In the genomic region with DNA sequence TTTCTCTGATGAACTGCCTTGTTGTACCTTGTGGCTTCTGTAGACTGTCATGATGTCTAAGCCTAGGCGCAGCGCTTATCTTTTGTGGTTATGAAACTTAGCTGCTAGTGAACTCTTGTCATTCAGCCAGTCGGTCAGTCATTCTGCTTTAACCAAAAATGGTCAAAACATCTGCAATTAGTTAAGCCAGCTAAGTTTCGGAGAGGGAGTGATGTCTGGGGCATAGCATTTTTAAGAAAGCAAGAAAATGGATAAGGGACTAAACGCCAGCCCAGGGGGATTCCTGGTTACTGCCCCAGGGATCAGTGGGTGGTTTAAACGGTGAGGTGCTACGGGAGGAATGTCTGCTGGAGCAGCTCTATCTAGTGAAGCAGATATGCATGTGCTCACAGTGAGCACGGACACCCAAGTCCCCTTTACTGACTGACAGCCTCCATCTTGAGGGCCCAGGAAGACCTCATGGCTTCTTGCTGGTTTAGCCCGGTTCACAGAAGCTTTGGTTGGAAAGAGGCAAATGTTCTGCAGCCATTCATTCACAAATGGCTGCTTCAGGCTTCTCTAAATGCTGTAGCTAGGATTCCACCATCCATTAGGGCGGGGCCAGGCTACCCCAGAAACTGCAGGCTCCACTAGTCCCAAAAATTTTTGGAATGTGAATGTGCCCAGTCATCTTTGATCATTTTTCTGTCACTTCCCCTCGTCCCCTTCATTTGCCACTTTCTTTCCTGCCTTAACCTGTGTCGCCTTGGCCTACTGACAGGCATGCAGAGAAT, we compare ENCODE assay signal across 12 mouse cellular contexts. TPM values are rescaled to one million over a fixed set of nuclear protein-coding genes. Genes with fewer than 3 reads are reported as not detected.
DNase-seq lines count a peak whose midpoint lies in the region; ATAC-seq and TF ChIP-seq lines count a peak whose summit lies in the region.
"Had no signal": no experiment of that assay in that cellular context is flagged by ENCODE, and none has a peak within 500 bp of the region (broad histone marks: within the 10 kb centered on the region; RNA-seq: fewer than 3 reads in every experiment).

No protein-coding gene starts in this region.

- H3K27me3 ChIP-seq in intestine, embryonic 14.5 days (replicated peaks; ENCODE audit: control insufficient read depth, insufficient read depth, low read length) = no peaks in the 10 kb centered on the region
- no peaks in the 10 kb centered on the region for H3K27me3 ChIP-seq in intestine, postnatal 0 days (replicated peaks; ENCODE audit: control insufficient read depth, insufficient read depth, low read length)
- H3K27me3 ChIP-seq in testis, adult 2 months (ENCODE audit: control insufficient read depth, insufficient read depth, low read length) = no peaks in the 10 kb centered on the region
- H3K27me3 ChIP-seq in heart, embryonic 11.5 days (ENCODE audit: control insufficient read depth, insufficient read depth, low read length) = no peaks in the 10 kb centered on the region
- H3K27me3 ChIP-seq in stomach, embryonic 16.5 days (ENCODE audit: control insufficient read depth, insufficient read depth, low read length) = no peaks in the 10 kb centered on the region

- H3K9me3 ChIP-seq in intestine, embryonic 14.5 days (ENCODE audit: control insufficient read depth, low read length) = no peaks in the 10 kb centered on the region
- H3K9me3 ChIP-seq in intestine, postnatal 0 days (ENCODE audit: control insufficient read depth) = no peaks in the 10 kb centered on the region
- no peaks in the 10 kb centered on the region for H3K9me3 ChIP-seq in heart, embryonic 11.5 days (replicated peaks; ENCODE audit: control insufficient read depth, low read length)
- no peaks in the 10 kb centered on the region for H3K9me3 ChIP-seq in stomach, embryonic 16.5 days (replicated peaks; ENCODE audit: control insufficient read depth, low read length)
- H3K9me3 ChIP-seq: G1E; midbrain, embryonic 12.5 days had no signal

- no peak for ATAC-seq in intestine, embryonic 14.5 days (replicated peaks; ENCODE audit: low FRiP score, low TSS enrichment, low read depth)
- no peak for ATAC-seq in intestine, postnatal 0 days
- no peak for ATAC-seq in heart, embryonic 11.5 days (replicated peaks; ENCODE audit: insufficient number of reproducible peaks, low FRiP score, low TSS enrichment)
- no peak for ATAC-seq in stomach, embryonic 16.5 days (ENCODE audit: insufficient read depth, low FRiP score)

- DNase-seq in intestine, embryonic 14.5 days (ENCODE audit: low spot score) = peak; percentile 52
- no peak for DNase-seq in testis, postnatal 10 days (ENCODE audit: low spot score)
- DNase-seq in cerebellum, postnatal 25 days = no peak
- DNase-seq in spleen, postnatal 10 days (ENCODE audit: low spot score in 2 of 2) = no peak
- DNase-seq: layer of hippocampus, postnatal 36 days; thymus, adult 18-20 months had no signal

- no peak overlapping the region for H3K27ac ChIP-seq in intestine, embryonic 14.5 days (ENCODE audit: low read depth)
- H3K27ac ChIP-seq in intestine, postnatal 0 days (ENCODE audit: low read depth, low read length) = no peak overlapping the region
- H3K27ac ChIP-seq in testis, adult 2 months (ENCODE audit: control insufficient read depth, insufficient read depth, low read depth, low read length) = peak overlapping the region; percentile 52; the same call in 1 of the 2 replicates
- peak overlapping the region; percentile 89 for H3K27ac ChIP-seq in heart, embryonic 11.5 days (ENCODE audit: low read depth, low read length)
- H3K27ac ChIP-seq in stomach, embryonic 16.5 days (ENCODE audit: low read length) = peak overlapping the region; percentile 95

- WGBS in intestine, embryonic 14.5 days = 71% methylated on average over 12 of the region's 12 CpGs
- WGBS in intestine, postnatal 0 days = 81% methylated on average over 12 of the region's 12 CpGs
- WGBS in heart, embryonic 11.5 days (ENCODE audit: insufficient replicate concordance) = 37% methylated on average over 12 of the region's 12 CpGs
- 62% methylated on average over 12 of the region's 12 CpGs for WGBS in stomach, embryonic 16.5 days

- no peak overlapping the region for H3K4me3 ChIP-seq in intestine, embryonic 14.5 days (ENCODE audit: low read depth, low read length)
- no peak overlapping the region for H3K4me3 ChIP-seq in intestine, postnatal 0 days (ENCODE audit: low read depth, low read length)
- H3K4me3 ChIP-seq in testis, adult 2 months (ENCODE audit: control insufficient read depth, low read depth, low read length) = no peak overlapping the region
- H3K4me3 ChIP-seq in heart, embryonic 11.5 days (ENCODE audit: low read depth, low read length) = no peak overlapping the region
- H3K4me3 ChIP-seq in stomach, embryonic 16.5 days (replicated peaks; ENCODE audit: low read length) = no peak overlapping the region
- H3K4me3 ChIP-seq: midbrain, embryonic 12.5 days had no signal

- no peak for TF ChIP-seq POLR2A in testis, adult 2 months (IDR thresholded peaks at IDR 0.05; ENCODE audit: control insufficient read depth, low read depth, low read length)

- H3K36me3 ChIP-seq in intestine, embryonic 14.5 days (ENCODE audit: control insufficient read depth, insufficient read depth, low read length) = peaks cover 29% of the 10 kb centered on the region
- H3K36me3 ChIP-seq in intestine, postnatal 0 days (ENCODE audit: control insufficient read depth, insufficient read depth) = no peaks in the 10 kb centered on the region; the same call in 1 of the 2 replicates
- H3K36me3 ChIP-seq in testis, adult 2 months (ENCODE audit: control insufficient read depth, insufficient read depth, low read length) = no peaks in the 10 kb centered on the region
- peaks cover 8% of the 10 kb centered on the region; the same call in 1 of the 2 replicates for H3K36me3 ChIP-seq in heart, embryonic 11.5 days (ENCODE audit: control insufficient read depth, insufficient read depth, low read length)
- H3K36me3 ChIP-seq in stomach, embryonic 16.5 days (ENCODE audit: control insufficient read depth, insufficient read depth, low read length) = no peaks in the 10 kb centered on the region
- H3K36me3 ChIP-seq: midbrain, embryonic 12.5 days had no signal

- H3K4me2 ChIP-seq in intestine, embryonic 14.5 days (ENCODE audit: low read length) = no peak overlapping the region
- no peak overlapping the region for H3K4me2 ChIP-seq in intestine, postnatal 0 days (replicated peaks; ENCODE audit: low read depth)
- H3K4me2 ChIP-seq in heart, embryonic 11.5 days = peak overlapping the region; percentile 37
- H3K4me2 ChIP-seq in stomach, embryonic 16.5 days (ENCODE audit: low read depth, low read length) = no peak overlapping the region
- H3K4me2 ChIP-seq: midbrain, embryonic 12.5 days had no signal

- H3K9ac ChIP-seq in intestine, embryonic 14.5 days (ENCODE audit: low read length) = no peak overlapping the region
- no peak overlapping the region for H3K9ac ChIP-seq in intestine, postnatal 0 days (ENCODE audit: low read depth, low read length)
- peak overlapping the region; percentile 34; the same call in 1 of the 2 replicates for H3K9ac ChIP-seq in heart, embryonic 11.5 days (ENCODE audit: low read depth, low read length)
- H3K9ac ChIP-seq in stomach, embryonic 16.5 days (ENCODE audit: low read length) = no peak overlapping the region
- H3K9ac ChIP-seq: midbrain, embryonic 12.5 days had no signal

- peaks cover 31% of the 10 kb centered on the region for H3K4me1 ChIP-seq in intestine, embryonic 14.5 days (replicated peaks; ENCODE audit: control insufficient read depth, insufficient read depth, low read length)
- H3K4me1 ChIP-seq in intestine, postnatal 0 days (replicated peaks; ENCODE audit: control insufficient read depth, insufficient read depth, low read length) = no peaks in the 10 kb centered on the region
- H3K4me1 ChIP-seq in testis, adult 2 months (ENCODE audit: control insufficient read depth, insufficient read depth, low read length) = no peaks in the 10 kb centered on the region
- H3K4me1 ChIP-seq in heart, embryonic 11.5 days (ENCODE audit: control insufficient read depth, insufficient read depth, low read length) = peaks cover 73% of the 10 kb centered on the region
- peaks cover 57% of the 10 kb centered on the region for H3K4me1 ChIP-seq in stomach, embryonic 16.5 days (ENCODE audit: control insufficient read depth, insufficient read depth, low read length)

- no peak for TF ChIP-seq CTCF in intestine, postnatal 0 days (IDR thresholded peaks at IDR 0.05; ENCODE audit: low read depth)
- no peak for TF ChIP-seq CTCF in testis, adult 2 months (IDR thresholded peaks at IDR 0.05; ENCODE audit: control insufficient read depth, insufficient read depth, insufficient replicate concordance, low read depth, low read length)

RNA-seq across cellular contexts. Expression of a gene that starts 13.5 kb away (rescaled TPM):
- polyA plus RNA-seq in intestine, embryonic 14.5 days (2014; fragmentation: Nextera tagmentation; extraction: Ambion mirVana) = 307 and 342 TPM in 2 replicates
- polyA plus RNA-seq in intestine, postnatal 0 days (2015; fragmentation: Nextera tagmentation; extraction: Ambion mirVana) = 125 and 139 TPM in 2 replicates
- 4.8 and 5.4 TPM in 2 replicates for polyA plus RNA-seq in testis, adult 2 months (2012; rRNA removed)
- polyA plus RNA-seq in heart, embryonic 11.5 days (2014; fragmentation: Nextera tagmentation; extraction: Ambion mirVana) = 500 and 503 TPM in 2 replicates
- polyA plus RNA-seq in stomach, embryonic 16.5 days (2015; fragmentation: Nextera tagmentation; extraction: Ambion mirVana) = 417 and 440 TPM in 2 replicates

Comparison
In these comparisons a context has a peak if more than half of its experiments do, and no peak if none do; other contexts are left out.
1. H3K27ac ChIP-seq: peak in testis, adult 2 months (single experiment), heart, embryonic 11.5 days (single experiment) and stomach, embryonic 16.5 days (single experiment); none in intestine, embryonic 14.5 days (single experiment) and intestine, postnatal 0 days (single experiment).
2. RNA of a gene that starts 13.5 kb away (polyA plus RNA-seq): 500 to 503 TPM in heart, embryonic 11.5 days, 417 to 440 TPM in stomach, embryonic 16.5 days, 307 to 342 TPM in intestine, embryonic 14.5 days and 125 to 139 TPM in intestine, postnatal 0 days; 4.8 to 5.4 TPM in testis, adult 2 months; every median in the first group is over 10 times any median in the second.